Mouse (Mus musculus) olfactory bulb, adult 2 months (tissue): ENCODE measurements at regions not wholly inside any gene's neighbourhood (a gene's known extent, or its start where the extent isn't known, plus 50 kb on each side); places are given as distances from the start of the nearest gene placed in this dataset.

Experiments
- H3K27ac ChIP-seq: fragments of 200-500 bp; 2 replicates; pipeline ENCODE4 v1.5.1; 2012; ENCODE audit warnings: low read depth, low read length; ENCODE audit not compliant: insufficient read depth
- H3K4me1 ChIP-seq: fragments of 200-500 bp; 2 replicates; pipeline ENCODE4 v1.6.1; 2012; ENCODE audit warnings: low read length; ENCODE audit not compliant: control insufficient read depth, insufficient read depth
- H3K4me3 ChIP-seq: fragments of 200-500 bp; 2 replicates; pipeline ENCODE4 v1.5.1; 2012; ENCODE audit warnings: mild to moderate bottlenecking, low read depth, low read length, moderate library complexity; ENCODE audit not compliant: insufficient read depth
- CTCF ChIP-seq: fragments of 200-500 bp; IDR thresholded peaks from 2 replicates; pipeline ENCODE4 v1.5.1; 2012; ENCODE audit warnings: low read depth, mild to moderate bottlenecking, low read length, moderate library complexity; ENCODE audit not compliant: insufficient read depth
- POLR2A ChIP-seq: fragments of 200-500 bp; IDR thresholded peaks from 2 replicates; pipeline ENCODE4 v1.6.1; 2012; ENCODE audit warnings: mild to moderate bottlenecking, low read depth, low read length, moderate library complexity; ENCODE audit not compliant: insufficient read depth
- WGBS: fragments of 180-500 bp; shearing (Covaris S2); methylation state at CpG from one replicate; pipeline ENCODE4 v1.1.7; 2018; 5-methylcytosine and 5-hydroxymethylcytosine counted together

DNA sequence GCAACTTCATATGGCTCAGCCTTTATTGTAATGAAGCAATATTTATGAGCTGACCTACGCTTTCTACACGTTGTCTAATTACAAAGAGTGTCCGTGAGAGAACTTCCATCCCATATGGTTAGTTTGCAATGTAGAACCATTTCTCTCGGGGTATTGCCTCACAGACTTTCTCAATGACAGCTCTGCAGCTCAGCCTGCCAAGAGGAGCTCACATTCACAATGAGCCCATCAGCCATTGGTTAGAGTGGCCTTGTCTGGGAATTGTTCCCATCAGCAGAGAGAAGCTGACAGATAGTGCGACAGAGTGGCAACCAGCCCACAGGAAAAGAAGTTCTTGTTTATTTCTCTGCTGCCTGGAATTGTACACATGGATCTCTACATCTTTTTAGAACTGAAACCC lies 409.7 kb downstream of the Zfp704 start:
- 70% methylated on average over 5 of the region's 5 CpGs for WGBS
- H3K4me1 ChIP-seq, result peaks cover 5% of the 10 kb centered on the region
- TF ChIP-seq POLR2A (no peak), CTCF (no peak)
- no peak overlapping the region for H3K4me3 ChIP-seq
- H3K27ac ChIP-seq, result no peak overlapping the region

DNA sequence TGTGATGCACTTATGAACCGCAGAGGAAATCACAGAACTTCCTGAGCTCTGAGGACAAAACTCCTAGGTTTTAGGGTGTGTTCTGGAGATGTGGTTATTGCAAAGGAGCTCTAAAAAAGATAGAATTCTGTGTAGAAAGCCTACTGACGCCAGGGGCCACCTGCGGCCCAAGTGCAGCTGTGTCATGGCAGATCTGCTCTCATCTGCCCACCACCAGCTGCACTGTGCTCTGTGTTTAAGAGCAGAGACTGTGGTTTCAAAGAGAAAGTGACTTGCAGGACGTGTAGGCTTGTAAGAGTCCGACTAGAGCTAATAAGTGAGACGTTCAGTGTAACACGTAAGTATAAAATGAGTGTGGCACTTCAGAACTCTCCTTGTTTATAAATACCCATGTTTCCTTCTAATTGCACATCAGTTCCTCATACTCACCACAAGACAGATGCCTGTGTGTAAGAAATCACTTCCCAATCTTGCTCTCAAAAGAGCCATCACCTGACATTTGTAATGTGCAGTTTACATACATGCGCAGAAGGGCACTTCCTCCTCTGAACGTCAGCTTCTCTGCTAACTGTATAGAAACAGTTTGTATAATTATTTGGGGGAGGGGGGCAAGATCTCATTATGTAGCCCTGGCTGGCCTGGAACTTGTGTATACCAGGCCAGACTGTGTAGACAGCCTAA lies 411.1 kb downstream of the Zfp704 start:
- Histone ChIP-seq H3K27ac (no peak overlapping the region), H3K4me3 (no peak overlapping the region), H3K4me1 (peaks cover 3% of the 10 kb centered on the region)
- WGBS, result 72% methylated on average over 9 of the region's 9 CpGs
- TF ChIP-seq POLR2A (no peak), CTCF (no peak)

DNA sequence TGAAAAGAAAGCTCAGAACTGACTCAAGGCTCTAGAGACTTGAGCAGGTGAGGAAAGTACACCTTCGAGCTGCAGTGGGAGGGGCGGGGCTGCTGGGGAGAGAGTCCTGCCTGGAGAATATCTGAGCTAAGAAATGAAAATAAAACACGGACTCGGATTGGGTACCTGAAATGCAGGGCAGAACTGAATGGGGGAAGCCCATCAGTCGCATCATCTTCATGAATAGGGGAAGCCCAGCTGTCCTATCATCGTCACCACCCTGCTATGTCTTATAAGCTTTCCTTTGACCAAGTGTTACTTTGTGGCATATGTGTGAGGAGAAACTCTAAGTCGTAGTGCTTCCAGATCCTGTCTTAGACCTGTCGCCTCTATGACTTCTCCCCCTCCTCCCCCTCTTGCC lies 414.1 kb downstream of the Zfp704 start:
- H3K4me1 ChIP-seq, result no peaks in the 10 kb centered on the region
- TF ChIP-seq CTCF (no peak), POLR2A (no peak)
- WGBS, result 93% methylated on average over 8 of the region's 8 CpGs
- no peak overlapping the region for H3K4me3 ChIP-seq
- no peak overlapping the region for H3K27ac ChIP-seq

DNA sequence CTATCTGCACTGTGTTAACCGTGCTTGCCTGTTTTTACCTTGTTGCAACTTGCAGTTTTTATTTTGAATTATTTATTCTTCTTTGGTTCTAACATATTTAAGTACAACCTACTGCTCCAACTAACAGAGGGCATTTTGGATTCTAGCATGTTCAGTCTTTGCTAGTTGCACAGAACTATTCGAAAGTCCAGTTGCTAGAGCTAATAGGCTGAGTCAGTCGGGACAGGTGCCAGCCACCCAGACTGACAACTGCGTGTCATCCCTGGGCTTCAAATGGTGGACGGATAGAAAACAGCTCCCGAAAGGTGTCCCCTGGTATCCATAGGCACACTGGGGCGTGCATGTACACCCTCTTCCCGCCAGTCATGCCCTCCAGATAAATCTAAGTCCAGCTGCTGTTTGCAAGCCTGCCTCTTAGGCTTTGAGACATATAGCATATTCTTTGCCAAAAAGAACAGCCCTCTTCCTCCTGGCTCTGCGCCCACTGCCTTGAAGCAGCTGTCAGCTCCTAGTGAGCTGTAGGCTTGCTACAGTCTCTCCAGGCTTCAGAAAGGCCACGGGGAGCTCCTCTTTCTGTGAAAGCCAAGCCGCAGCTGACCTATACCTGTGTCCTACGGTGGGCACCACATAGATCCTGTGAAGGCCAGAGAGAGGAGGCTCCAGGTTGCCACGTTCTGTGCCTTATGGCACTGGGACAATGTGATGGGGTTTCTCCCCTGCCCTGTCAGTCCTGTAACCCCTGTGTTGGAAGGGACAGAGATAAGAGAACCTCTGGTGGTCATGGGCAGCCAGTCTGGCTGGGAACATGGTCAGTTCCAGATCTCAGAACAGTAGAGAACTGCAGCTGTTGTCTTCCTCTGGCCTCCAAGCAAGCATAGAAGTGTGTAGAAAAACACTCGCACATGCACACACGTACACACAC lies 420.3 kb downstream of the Zfp704 start:
- no peak overlapping the region for H3K27ac ChIP-seq

DNA sequence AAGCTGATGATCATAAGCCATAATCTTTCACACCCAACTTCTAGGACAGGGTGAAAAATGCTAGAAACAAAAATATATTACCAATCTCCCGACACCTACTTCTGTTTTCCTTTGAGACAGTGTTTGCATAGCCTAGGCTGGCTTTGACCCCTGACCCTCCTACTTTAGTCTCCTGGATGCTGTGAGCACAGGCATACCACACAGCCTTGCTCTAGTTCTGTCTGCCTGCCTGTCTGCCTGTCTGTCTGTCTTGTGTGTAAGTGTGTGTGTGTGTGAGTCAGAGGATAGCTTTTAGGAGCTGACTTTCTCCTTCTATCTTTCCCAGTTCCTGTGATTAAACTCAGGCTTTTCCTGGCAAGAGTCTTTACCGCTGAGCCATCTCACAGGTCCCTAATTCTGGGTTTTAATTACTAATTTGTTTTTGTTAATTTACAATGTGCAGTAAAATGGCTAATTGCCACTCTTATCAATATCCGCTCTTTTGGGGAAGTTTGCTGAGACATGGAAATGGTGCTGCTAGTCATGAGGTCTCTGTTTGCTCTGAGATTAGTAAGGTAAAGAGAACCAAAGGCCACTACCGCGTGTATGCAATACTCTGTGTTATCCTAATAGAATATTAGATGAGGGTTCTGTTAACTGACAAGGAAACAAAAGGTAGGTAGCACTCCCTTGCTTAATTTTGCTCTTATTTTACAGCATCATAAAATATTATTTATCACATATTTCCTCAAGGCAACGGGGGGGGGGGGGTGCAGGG lies 423.3 kb downstream of the Zfp704 start:
- WGBS, result 75% methylated on average over 6 of the region's 6 CpGs
- no peak overlapping the region for H3K27ac ChIP-seq
- TF ChIP-seq POLR2A, result no peak
- TF ChIP-seq CTCF, result no peak
- H3K4me1 ChIP-seq, result peaks cover 6% of the 10 kb centered on the region
- H3K4me3 ChIP-seq, result no peak overlapping the region

More for the DNA sequence above, 420.3 kb downstream of the Zfp704 start:
- peaks cover 6% of the 10 kb centered on the region for H3K4me1 ChIP-seq
- WGBS, result 69% methylated on average over 15 of the region's 15 CpGs
- no peak for TF ChIP-seq CTCF
- no peak for TF ChIP-seq POLR2A
- no peak overlapping the region for H3K4me3 ChIP-seq

DNA sequence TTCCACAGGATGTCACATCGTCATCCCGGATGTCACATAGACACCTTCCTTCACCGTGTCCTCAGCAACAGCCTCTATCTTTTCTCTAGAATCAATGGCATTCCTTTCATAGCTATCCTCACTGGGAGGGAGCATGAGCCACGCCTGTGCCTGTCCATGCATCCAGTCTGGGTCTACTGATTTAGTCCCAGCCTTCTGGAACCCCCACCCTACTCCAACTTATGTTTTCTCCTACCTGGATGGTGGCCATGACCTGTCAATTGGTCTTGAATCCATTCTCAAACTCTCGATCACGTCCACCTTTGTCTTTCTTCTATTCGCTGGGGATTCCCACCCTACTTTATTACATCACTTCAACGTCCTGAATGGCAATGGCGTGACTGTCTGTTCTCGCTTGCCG lies 428.3 kb downstream of the Zfp704 start:
- no peaks in the 10 kb centered on the region for H3K4me1 ChIP-seq
- 92% methylated on average over 11 of the region's 11 CpGs for WGBS
- TF ChIP-seq POLR2A (no peak), CTCF (no peak)
- H3K27ac ChIP-seq, result no peak overlapping the region
- no peak overlapping the region for H3K4me3 ChIP-seq

DNA sequence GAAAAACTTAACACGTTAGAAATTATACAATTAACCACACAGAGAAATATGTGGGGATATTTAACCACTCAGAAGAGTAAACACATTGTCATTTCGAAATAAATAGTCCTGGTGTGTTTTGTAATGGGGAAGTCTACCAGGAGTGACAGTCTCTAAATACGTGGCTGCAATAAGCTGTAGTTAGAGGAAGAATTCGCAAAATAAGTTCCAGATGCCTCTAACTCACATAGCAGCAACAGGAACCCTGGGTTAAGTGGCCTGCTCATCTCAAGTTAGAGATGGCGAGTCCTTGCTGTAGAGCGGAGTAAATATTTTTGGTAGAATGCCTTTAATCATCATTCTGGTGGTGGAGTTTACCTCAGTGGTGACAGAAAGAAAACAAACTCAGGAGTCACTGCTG lies 430.2 kb downstream of the Zfp704 start:
- WGBS, result 91% methylated on average over 6 of the region's 6 CpGs
- Histone ChIP-seq H3K27ac (no peak overlapping the region), H3K4me1 (no peaks in the 10 kb centered on the region), H3K4me3 (no peak overlapping the region)
- TF ChIP-seq POLR2A (no peak), CTCF (no peak)

DNA sequence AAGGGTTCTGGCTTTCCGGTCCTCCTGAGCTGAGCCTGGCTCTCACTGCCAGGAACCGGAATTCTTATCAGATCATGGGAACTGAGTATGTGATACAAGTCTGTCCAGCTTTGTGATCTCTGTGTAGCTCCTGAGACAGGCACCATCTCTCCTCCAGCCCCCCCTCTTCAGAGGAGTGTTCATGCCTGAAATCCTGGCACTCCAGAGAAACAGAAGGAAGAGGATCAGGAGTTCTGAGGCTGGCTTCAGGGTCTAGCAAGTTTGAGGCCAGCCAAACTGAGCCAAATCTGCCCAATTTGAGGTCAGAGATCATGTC lies 435.4 kb downstream of the Zfp704 start:
- TF ChIP-seq POLR2A, result no peak
- no peak for TF ChIP-seq CTCF
- H3K4me3 ChIP-seq, result no peak overlapping the region
- H3K4me1 ChIP-seq, result peaks cover 6% of the 10 kb centered on the region; the same call in 1 of the 2 replicates
- no peak overlapping the region for H3K27ac ChIP-seq
- WGBS, result 55% methylated on average over 2 of the region's 2 CpGs
